Mouse (Mus musculus) adrenal gland, adult 2 months (tissue): ENCODE measurements around the gene Srrm3. TPM values are rescaled to one million over a fixed set of nuclear protein-coding genes. Genes with fewer than 3 reads are reported as not detected.

Experiments
- DNase-seq: peaks from one replicate; pipeline ENCODE4 v3.0.0; 2021
- polyA plus RNA-seq: library from polyadenylated mRNA; depleted of rRNA; stranded (reverse); fragments of >200 nt; gene quantifications from 2 replicates; pipeline ENCODE4 v1.2.3, GENCODE M21; 2012
- total RNA-seq, 2 experiments: library from RNA; stranded (reverse); gene quantifications; 2 replicates each; pipeline ENCODE4 v1.2.3; 2021

The Srrm3 gene
- total and polyA plus RNA-seq, 3 experiments = 2.8 to 3.9 (median 3.0) TPM

- no peak for DNase-seq
Observed at GRCm38 (mm10) chr5:135870505-135870904, 63.8 kb downstream of the Srrm3 start.

DNA sequence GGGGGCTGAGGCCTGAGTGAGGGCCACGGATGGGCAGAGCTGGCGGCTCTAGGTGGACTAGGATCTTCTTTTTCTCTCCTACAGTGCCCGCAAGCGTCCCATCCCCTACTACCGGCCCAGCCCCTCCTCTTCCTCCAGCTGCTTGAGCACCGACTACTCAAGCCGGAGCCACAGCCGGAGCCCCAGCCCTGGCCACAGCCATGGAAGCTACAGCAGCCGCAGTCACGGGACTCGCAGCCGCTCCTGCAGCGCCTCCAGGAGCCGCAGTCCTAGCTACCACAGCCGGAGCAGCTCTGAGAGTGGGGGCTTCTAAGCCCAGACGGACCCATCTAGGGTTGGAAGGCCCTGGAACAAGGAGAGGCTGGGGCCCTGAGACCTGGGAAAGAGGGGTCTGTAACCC is 66.3 kb downstream of the Srrm3 start:
- no peak for DNase-seq

DNA sequence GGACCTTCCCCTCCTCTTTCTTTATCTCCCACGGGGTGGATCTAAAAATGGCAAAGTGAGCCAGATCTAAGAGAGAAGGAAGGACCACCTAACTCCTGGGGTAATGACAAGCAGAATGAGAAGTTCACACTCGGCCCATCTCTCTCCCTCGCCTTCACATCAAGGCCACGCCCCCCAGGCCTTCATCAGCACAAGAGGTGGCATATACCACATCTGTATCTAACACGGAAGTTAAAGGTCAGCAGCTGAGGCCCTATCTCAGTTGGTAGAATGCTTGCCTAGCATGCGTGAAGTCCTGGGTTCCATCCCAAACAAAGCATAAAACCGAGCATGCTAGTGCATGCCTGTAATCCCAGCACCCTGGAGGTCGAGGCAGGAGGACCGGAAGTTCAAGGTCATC is 67.1 kb downstream of the Srrm3 start:
- DNase-seq = no peak

DNA sequence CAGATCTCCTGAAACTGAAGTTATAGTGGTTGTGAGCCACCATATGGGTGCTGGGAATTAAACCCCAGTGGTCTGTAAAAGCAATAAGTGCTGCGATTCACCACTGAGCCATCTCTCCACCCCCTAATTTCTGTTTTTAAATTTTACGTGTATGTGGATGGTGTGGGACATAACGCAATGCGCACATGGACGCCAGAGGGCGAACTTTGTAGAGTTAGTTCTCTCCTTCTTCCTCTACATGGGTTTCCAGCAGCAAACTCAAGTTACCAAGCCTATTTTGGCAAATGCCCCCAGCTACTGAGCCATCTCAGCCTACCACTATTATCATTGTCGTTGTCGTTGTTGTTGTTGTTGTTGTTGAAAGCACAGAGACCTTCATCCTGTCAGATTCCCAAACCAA is 70.5 kb downstream of the Srrm3 start:
- DNase-seq = peak; percentile 66

DNA sequence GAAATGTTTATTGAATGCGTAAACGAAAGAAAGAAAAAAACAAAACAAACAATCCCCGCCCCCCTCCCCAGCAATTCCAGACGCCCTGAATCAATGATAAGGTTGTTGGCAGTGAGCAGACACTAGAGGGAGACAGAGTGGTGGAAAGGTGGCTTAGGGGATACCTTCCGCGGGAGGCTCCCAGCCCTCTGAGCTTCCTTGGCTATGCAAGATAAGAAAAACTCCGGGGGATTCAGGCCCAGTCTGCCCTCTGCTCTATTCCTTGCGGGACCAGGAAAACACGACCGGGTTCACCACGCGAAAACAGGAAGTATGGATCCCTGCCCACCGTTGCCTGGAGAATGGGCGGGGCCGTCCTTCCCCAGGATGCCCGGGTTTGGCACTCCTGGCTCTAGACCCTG is 71.1 kb downstream of the Srrm3 start:
- peak; percentile 75 for DNase-seq

DNA sequence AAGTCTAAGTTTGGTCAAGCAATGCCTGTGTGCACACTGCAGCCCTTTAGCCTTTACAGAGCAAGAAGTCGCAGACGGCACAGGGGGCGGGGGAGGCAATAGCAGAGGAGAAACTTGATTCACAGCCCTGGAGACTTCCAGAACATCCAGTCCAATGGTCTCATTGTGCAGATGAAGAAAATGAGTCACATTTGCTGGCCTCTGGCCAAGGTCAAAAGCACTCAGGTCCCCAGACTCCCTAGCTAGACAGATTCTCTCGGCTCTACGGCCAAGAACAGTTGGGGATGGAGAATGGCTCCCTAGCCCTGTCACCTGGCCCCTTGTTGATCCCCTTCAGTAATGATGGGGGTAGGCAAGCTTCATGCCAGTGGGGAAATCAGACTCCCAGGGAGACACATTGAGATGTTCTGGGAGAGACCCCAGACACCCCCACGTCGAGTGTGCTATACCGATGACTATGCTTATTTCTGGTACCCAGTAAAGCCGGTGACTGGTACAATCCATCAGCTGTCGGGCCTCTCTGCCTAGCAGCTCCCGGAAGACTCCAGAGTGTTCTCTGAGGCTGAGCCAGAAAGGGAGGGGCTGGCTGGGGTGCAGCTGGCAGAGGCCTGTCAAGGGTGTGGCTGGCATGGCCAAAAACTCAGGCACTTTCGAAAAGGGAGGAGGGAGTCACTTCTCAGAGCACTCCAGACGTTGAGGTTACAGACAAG is 72.9 kb downstream of the Srrm3 start:
- DNase-seq = peak; percentile 96

GRCm38 (mm10) chr5:135884641-135885040 is 78.0 kb downstream of the Srrm3 start:
- no peak for DNase-seq

- DNase-seq = peak; percentile 95
Observed at GRCm38 (mm10) chr5:135887675-135888102, 81.0 kb downstream of the Srrm3 start, which contains the start of gene Hspb1. Gene Hspb1 (plus strand): TSS chr5:135887919.

- DNase-seq = peak; percentile 44
Observed at GRCm38 (mm10) chr5:135888405-135889215, 81.9 kb downstream of the Srrm3 start.

DNA sequence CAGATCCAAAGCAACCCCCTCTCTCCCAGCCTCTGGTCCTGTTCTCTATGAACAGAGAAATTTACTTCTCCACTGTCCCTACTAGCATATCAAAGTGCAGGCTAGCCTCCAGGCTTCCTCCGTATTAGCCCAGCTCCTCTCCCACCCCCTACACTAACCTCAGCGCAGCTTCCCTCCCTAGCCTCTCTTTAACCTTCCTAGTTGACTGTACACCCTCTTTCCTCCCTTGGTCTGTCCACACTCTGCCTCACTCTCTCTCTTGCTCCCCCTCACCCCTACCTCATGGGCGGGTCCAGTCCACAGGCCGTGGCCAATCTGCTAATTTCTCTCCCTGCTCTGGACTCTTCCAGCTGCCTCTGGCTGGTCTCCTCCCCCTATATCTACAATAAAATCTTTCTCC is 83.6 kb downstream of the Srrm3 start:
- no peak for DNase-seq

- no peak for DNase-seq
Observed at GRCm38 (mm10) chr5:135890920-135891319, 84.2 kb downstream of the Srrm3 start.

GRCm38 (mm10) chr5:135892589-135893351 is 86.1 kb downstream of the Srrm3 start:
- no peak for DNase-seq

- DNase-seq = no peak
Observed at GRCm38 (mm10) chr5:135894958-135895357, 88.3 kb downstream of the Srrm3 start.

DNA sequence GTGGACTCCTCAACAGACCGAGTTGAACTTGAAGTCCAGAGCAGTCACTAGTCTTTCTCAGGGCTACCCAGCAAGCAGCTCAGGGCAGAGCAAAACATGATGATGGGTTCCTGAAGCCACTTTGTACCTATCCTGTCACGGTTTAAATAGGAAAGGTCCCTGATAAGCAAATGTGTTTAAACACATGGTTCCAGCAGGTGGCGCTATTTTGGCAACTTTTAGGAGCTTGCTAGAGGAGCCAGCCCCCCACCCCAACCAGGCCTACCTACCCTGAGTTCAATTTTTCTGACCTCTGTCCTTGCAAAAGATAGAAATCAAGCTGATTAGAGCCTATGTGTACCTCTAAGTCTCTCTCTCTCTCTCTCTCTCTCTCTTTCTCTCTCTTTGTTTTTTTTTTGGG is 91.3 kb downstream of the Srrm3 start:
- DNase-seq = peak; percentile 51

- no peak for DNase-seq
Observed at GRCm38 (mm10) chr5:135898995-135899394, 92.3 kb downstream of the Srrm3 start.

- no peak for DNase-seq
Observed at GRCm38 (mm10) chr5:135899833-135900232, 93.1 kb downstream of the Srrm3 start.

- no peak for DNase-seq
Observed at GRCm38 (mm10) chr5:135900701-135901100, 94.0 kb downstream of the Srrm3 start.

GRCm38 (mm10) chr5:135901354-135902095 is 94.8 kb downstream of the Srrm3 start:
- DNase-seq = peak; percentile 38

GRCm38 (mm10) chr5:135903058-135903457 is 96.4 kb downstream of the Srrm3 start:
- DNase-seq = no peak

DNA sequence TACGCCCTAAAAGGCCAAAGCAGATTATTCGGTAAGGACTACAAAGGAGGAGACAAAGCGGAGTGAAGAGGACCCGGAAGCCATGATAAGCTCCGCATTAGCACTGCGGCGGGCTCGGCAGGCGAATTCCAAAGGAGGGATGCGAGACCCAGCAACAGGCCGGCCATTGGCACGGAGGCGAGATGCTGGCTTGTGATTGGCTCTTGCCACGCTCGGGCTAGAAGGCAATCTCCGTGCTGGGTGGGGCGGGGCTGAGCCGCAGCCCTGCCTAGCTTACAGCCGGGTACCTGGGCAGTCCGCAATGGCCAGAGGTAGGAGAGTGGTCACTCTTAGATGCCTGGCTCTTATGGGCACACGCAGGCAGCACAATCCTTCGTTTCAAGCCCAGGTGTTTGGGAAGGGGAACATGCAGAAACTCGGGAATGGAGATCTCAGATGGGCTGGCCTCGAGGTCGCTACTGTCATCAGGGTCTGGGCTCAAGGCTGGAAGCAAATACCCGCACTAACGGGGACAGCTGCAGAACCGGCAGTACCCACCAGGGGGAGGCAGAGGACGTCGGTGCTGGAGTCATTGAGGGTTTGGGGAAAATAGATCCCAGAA is 97.0 kb downstream of the Srrm3 start:
- DNase-seq = peak; percentile 95

GRCm38 (mm10) chr5:135904259-135904658 is 97.6 kb downstream of the Srrm3 start:
- DNase-seq = no peak
